Mouse (Mus musculus) forebrain, embryonic 15.5 days (tissue): Measurements from ENCODE around the gene Nr5a2. TPM values are rescaled to one million over a fixed set of nuclear protein-coding genes. Genes with fewer than 3 reads are reported as not detected.

Experiments used
- ATAC-seq: fragments of 200-750 bp; cut with Nextera tagmentation; replicated peaks from 2 replicates; pipeline ENCODE4 v1.8.0; 2017; ENCODE audit warnings: mild to moderate bottlenecking, moderate TSS enrichment, moderate library complexity
- H3K27ac ChIP-seq: fragments of 300-500 bp; sonication (generic); replicated peaks from 2 replicates; pipeline ENCODE4 v1.5.1; 2015; ENCODE audit warnings: mild to moderate bottlenecking, inconsistent platforms
- H3K27me3 ChIP-seq: fragments of 300-500 bp; sonication (generic); 2 replicates; pipeline ENCODE4 v1.6.1; 2015; ENCODE audit warnings: inconsistent platforms
- H3K36me3 ChIP-seq: fragments of 300-500 bp; sonication (generic); 2 replicates; pipeline ENCODE4 v1.6.1; 2015; ENCODE audit warnings: mild to moderate bottlenecking, inconsistent platforms
- H3K4me1 ChIP-seq: fragments of 300-500 bp; sonication (generic); 2 replicates; pipeline ENCODE4 v1.6.1; 2015; ENCODE audit warnings: inconsistent platforms
- H3K4me2 ChIP-seq: fragments of 300-500 bp; sonication (generic); replicated peaks from 2 replicates; pipeline ENCODE4 v1.6.1; 2015; ENCODE audit warnings: mild to moderate bottlenecking, inconsistent platforms
- H3K4me3 ChIP-seq: fragments of 300-500 bp; sonication (generic); 2 replicates; pipeline ENCODE4 v1.5.1; 2015; ENCODE audit warnings: mild to moderate bottlenecking, inconsistent platforms
- H3K9ac ChIP-seq: fragments of 300-500 bp; sonication (generic); replicated peaks from 2 replicates; pipeline ENCODE4 v1.6.1; 2015; ENCODE audit warnings: mild to moderate bottlenecking, inconsistent platforms
- H3K9me3 ChIP-seq: fragments of 300-500 bp; sonication (generic); 2 replicates; pipeline ENCODE4 v1.6.1; 2016; ENCODE audit warnings: inconsistent platforms
- WGBS: fragments of 180-500 bp; shearing (Covaris S2); methylation state at CpG from one replicate; pipeline ENCODE4 v1.1.7; 2015; ENCODE audit warnings: mixed read lengths; 5-methylcytosine and 5-hydroxymethylcytosine counted together
- polyA plus RNA-seq: library from polyadenylated mRNA; unstranded; fragments of >200 nt; fragmentation: Nextera tagmentation; extraction: Ambion mirVana; gene quantifications from 2 replicates; pipeline ENCODE4 v1.2.1, GENCODE M21; 2015

Gene Nr5a2
- polyA plus RNA-seq, 1 experiment from 2014 or later = 0.42 TPM

- Histone ChIP-seq H3K4me3 (no peak overlapping the region), H3K27me3 (peaks cover 52% of the 10 kb centered on the region), H3K4me2 (no peak overlapping the region), H3K4me1 (0 out of 2 replicates have a peak, but pooled peaks cover 3% of the 10 kb centered on the region), H3K9ac (no peak overlapping the region), H3K36me3 (no peaks in the 10 kb centered on the region), H3K9me3 (no peaks in the 10 kb centered on the region), H3K27ac (no peak overlapping the region)
- WGBS = 3% methylated on average over 9 of the region's 9 CpGs
- ATAC-seq = no peak
Observed at GRCm38 (mm10) chr1:136958666-136959065, 1.6 kb downstream of the Nr5a2 start.

GRCm38 (mm10) chr1:136958185-136958584 lies 2.1 kb downstream of the Nr5a2 start:
- no peak for ATAC-seq
- Histone ChIP-seq H3K9me3 (no peaks in the 10 kb centered on the region), H3K27ac (no peak overlapping the region), H3K4me1 (0 out of 2 replicates have a peak, but pooled peaks cover 6% of the 10 kb centered on the region), H3K36me3 (no peaks in the 10 kb centered on the region), H3K9ac (no peak overlapping the region), H3K27me3 (peaks cover 55% of the 10 kb centered on the region), H3K4me2 (no peak overlapping the region), H3K4me3 (no peak overlapping the region)
- 0% methylated on average over 8 of the region's 13 CpGs for WGBS

GRCm38 (mm10) chr1:136957696-136958095 lies 2.6 kb downstream of the Nr5a2 start:
- no peak overlapping the region for H3K4me3 ChIP-seq

GRCm38 (mm10) chr1:136954108-136954494 lies 6.1 kb downstream of the Nr5a2 start:
- Histone ChIP-seq H3K27me3 (peaks cover 90% of the 10 kb centered on the region), H3K4me3 (no peak overlapping the region), H3K27ac (no peak overlapping the region), H3K9ac (no peak overlapping the region), H3K4me2 (no peak overlapping the region), H3K36me3 (no peaks in the 10 kb centered on the region), H3K4me1 (peaks cover 25% of the 10 kb centered on the region), H3K9me3 (no peaks in the 10 kb centered on the region)
- 11% methylated on average over 3 of the region's 3 CpGs for WGBS
- no peak for ATAC-seq

More at GRCm38 (mm10) chr1:136957696-136958095, 2.6 kb downstream of the Nr5a2 start:
- Histone ChIP-seq H3K9ac (no peak overlapping the region), H3K4me2 (no peak overlapping the region), H3K36me3 (no peaks in the 10 kb centered on the region), H3K27ac (no peak overlapping the region), H3K9me3 (no peaks in the 10 kb centered on the region), H3K27me3 (peaks cover 59% of the 10 kb centered on the region), H3K4me1 (peaks cover 10% of the 10 kb centered on the region)
- no peak for ATAC-seq
- WGBS = 25% methylated on average over 8 of the region's 8 CpGs

DNA sequence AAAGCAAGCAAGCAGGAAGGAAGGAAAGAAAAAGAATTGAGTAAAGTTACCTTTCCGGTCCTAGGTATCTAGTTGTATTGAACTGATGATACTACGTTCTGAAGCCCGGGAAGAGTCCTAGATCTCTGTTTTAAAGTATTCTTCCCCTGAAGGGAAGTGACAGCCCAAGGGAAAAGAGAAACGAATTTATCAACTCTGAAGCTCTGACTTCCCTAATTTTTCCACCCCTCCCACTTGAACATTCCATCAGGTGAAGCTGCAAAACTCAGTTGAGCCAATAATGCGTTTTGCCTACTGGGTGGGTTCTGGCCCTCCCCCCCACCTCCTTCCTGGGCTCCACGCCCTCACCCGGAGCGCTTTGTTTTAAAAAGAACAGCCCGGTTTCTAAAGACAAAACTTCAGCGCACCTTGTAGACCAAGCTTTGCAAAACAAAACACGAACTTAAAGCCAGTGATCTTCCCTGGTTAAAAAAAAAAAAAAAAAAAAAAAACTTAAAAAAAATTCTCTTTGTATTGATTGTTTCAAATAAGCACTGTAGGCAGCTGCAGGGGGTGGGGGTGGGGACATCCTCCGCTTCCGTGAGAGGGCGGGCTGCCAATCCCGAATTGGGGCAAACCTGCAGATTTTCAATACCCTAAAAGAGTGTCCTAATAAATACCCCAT lies 6.7 kb downstream of the Nr5a2 start:
- H3K4me1 ChIP-seq = peaks cover 31% of the 10 kb centered on the region
- H3K9me3 ChIP-seq = no peaks in the 10 kb centered on the region
- peaks cover 88% of the 10 kb centered on the region for H3K27me3 ChIP-seq
- no peak overlapping the region for H3K4me3 ChIP-seq
- H3K4me2 ChIP-seq = no peak overlapping the region
- no peak for ATAC-seq
- H3K9ac ChIP-seq = no peak overlapping the region
- H3K36me3 ChIP-seq = no peaks in the 10 kb centered on the region
- H3K27ac ChIP-seq = no peak overlapping the region
- 2% methylated on average over 15 of the region's 15 CpGs for WGBS

GRCm38 (mm10) chr1:136952609-136953311 lies 7.5 kb downstream of the Nr5a2 start:
- WGBS = under 1% methylated on average over 39 of the region's 39 CpGs
- Histone ChIP-seq H3K4me3 (peak overlapping the region; percentile 19), H3K27me3 (peaks cover 92% of the 10 kb centered on the region), H3K36me3 (no peaks in the 10 kb centered on the region), H3K9ac (no peak overlapping the region), H3K4me2 (peak overlapping the region; percentile 35), H3K27ac (no peak overlapping the region), H3K4me1 (peaks cover 35% of the 10 kb centered on the region), H3K9me3 (no peaks in the 10 kb centered on the region)
- ATAC-seq = no peak

DNA sequence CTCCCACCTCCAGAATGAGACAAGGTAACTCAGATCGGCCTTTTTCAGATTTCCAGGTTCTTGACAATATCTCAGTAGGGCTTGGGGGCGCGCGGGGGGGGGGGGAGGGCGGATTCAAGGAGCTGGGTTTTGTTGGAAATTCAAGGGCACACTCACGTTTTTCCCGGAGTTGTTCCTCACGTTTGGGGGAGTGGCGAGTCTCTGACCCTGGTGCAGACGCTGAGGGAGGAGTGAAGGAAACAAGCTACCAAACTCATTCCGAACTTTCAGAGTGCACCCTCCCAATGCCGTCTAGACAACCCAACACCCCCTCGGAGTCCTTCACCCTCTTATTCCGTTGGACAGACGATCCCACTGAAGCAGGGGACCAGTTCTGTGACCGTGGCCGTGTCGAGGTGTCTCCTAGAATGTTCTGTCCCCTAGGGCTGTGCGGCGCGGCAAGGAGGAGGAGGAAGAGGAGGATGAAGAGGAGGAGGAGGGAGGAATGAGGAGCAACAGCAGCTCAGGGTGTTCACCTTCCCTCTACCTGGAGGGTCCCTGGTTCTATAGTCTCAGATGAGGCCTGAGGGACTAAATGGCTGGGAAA lies 8.2 kb downstream of the Nr5a2 start:
- Histone ChIP-seq H3K36me3 (no peaks in the 10 kb centered on the region), H3K4me1 (peaks cover 34% of the 10 kb centered on the region), H3K9me3 (no peaks in the 10 kb centered on the region), H3K27ac (no peak overlapping the region), H3K27me3 (peaks cover 91% of the 10 kb centered on the region), H3K9ac (no peak overlapping the region), H3K4me2 (peak overlapping the region; percentile 35; the same call in 1 of the 2 replicates), H3K4me3 (peak overlapping the region; percentile 19; the same call in 1 of the 2 replicates)
- WGBS = 3% methylated on average over 20 of the region's 21 CpGs
- no peak for ATAC-seq

DNA sequence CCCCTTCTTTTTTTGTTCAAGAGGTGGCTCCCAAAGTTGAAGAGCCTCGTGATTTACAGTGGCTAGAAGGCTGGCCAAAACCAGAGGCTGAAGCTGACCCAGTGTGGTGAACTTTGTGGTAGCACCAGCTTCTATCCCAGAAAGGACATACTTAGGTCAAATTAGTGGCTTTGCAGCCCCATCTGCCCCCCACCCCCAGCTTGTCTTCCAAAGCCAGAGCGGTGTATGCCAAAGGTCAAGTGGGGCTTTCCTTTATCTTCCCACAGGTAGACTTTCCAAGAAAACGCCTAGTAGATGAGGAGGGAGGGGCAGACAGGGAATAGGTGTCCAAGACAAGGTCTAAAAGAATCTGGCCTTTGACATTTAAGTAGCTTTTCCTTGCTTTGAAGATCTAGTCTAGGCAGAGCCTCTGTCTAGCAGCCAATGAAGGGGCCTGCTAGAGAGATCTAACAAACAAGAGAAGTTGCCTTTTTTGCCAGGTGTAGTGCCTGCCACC lies 9.0 kb downstream of the Nr5a2 start:
- H3K4me3 ChIP-seq = no peak overlapping the region
- no peaks in the 10 kb centered on the region for H3K9me3 ChIP-seq
- H3K27me3 ChIP-seq = peaks cover 91% of the 10 kb centered on the region
- WGBS = 13% methylated on average over 3 of the region's 3 CpGs
- H3K27ac ChIP-seq = no peak overlapping the region
- no peak overlapping the region for H3K9ac ChIP-seq
- no peaks in the 10 kb centered on the region for H3K36me3 ChIP-seq
- peaks cover 34% of the 10 kb centered on the region for H3K4me1 ChIP-seq
- no peak overlapping the region for H3K4me2 ChIP-seq
- no peak for ATAC-seq

DNA sequence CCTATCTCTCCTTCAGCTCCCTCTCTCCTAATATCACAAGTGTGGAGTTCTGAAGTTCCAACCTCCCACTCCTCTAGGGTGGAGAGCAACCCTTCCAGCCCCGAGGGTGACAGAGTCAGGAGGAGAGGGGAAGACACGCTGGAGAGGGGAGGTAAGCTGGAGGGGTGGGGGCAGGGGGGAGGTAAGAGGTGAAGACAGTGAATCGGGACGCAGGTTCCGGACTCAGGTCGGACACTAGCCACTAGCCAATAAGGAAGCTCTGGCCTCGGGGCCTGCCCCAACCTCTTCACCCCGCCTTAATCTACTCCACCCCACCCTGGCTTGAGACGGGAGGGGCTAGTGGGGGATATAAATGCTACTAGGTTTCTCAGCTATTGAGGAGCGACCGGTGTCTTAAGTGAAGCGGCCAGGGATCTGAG lies 10.9 kb downstream of the Nr5a2 start:
- Histone ChIP-seq H3K4me3 (peak overlapping the region; percentile 39), H3K27me3 (peaks cover 91% of the 10 kb centered on the region), H3K4me2 (peak overlapping the region; percentile 64), H3K9me3 (no peaks in the 10 kb centered on the region), H3K9ac (peak overlapping the region; percentile 26; the same call in 1 of the 2 replicates), H3K4me1 (peaks cover 41% of the 10 kb centered on the region), H3K27ac (no peak overlapping the region), H3K36me3 (no peaks in the 10 kb centered on the region)
- ATAC-seq = peak; percentile 37; the same call in 1 of the 2 replicates
- whole genome bisulfite sequencing = 1% methylated on average over 12 of the region's 12 CpGs

GRCm38 (mm10) chr1:136948511-136949275 lies 11.6 kb downstream of the Nr5a2 start:
- H3K9ac ChIP-seq = peak overlapping the region; percentile 26; the same call in 1 of the 2 replicates
- peak overlapping the region; percentile 64 for H3K4me2 ChIP-seq
- H3K4me1 ChIP-seq = peaks cover 41% of the 10 kb centered on the region
- H3K27me3 ChIP-seq = peaks cover 90% of the 10 kb centered on the region
- no peaks in the 10 kb centered on the region for H3K9me3 ChIP-seq
- peak; percentile 63 for ATAC-seq
- H3K4me3 ChIP-seq = peak overlapping the region; percentile 39
- WGBS = 0% methylated on average over 61 of the region's 61 CpGs
- H3K27ac ChIP-seq = no peak overlapping the region
- H3K36me3 ChIP-seq = no peaks in the 10 kb centered on the region

- no peak for ATAC-seq
- 2% methylated on average over 7 of the region's 7 CpGs for WGBS
- Histone ChIP-seq H3K9me3 (no peaks in the 10 kb centered on the region), H3K4me2 (peak overlapping the region; percentile 64), H3K36me3 (no peaks in the 10 kb centered on the region), H3K4me1 (peaks cover 37% of the 10 kb centered on the region), H3K27ac (no peak overlapping the region), H3K27me3 (peaks cover 92% of the 10 kb centered on the region), H3K9ac (no peak overlapping the region), H3K4me3 (peak overlapping the region; percentile 39)
Observed at GRCm38 (mm10) chr1:136948127-136948422, 12.2 kb downstream of the Nr5a2 start.
